Mouse (Mus musculus): ENCODE measurements around the gene Gm21969. TPM values are rescaled to one million over a fixed set of nuclear protein-coding genes. Genes with fewer than 3 reads are reported as not detected.

Gene Gm21969
- polyA plus RNA-seq, 3 experiments from 2014 or later = not detected

GRCm38 (mm10) chr4:139622373-139623282 lies 19.6 kb downstream of the Gm21969 start, which contains the start of gene Aldh4a1:
Gene Aldh4a1 (plus strand): TSS chr4:139622866.
- peak; percentile 99 for ATAC-seq

- no peak for ATAC-seq
These were observed 20.6 kb downstream of the Gm21969 start for GRCm38 (mm10) chr4:139623434-139624115.

DNA sequence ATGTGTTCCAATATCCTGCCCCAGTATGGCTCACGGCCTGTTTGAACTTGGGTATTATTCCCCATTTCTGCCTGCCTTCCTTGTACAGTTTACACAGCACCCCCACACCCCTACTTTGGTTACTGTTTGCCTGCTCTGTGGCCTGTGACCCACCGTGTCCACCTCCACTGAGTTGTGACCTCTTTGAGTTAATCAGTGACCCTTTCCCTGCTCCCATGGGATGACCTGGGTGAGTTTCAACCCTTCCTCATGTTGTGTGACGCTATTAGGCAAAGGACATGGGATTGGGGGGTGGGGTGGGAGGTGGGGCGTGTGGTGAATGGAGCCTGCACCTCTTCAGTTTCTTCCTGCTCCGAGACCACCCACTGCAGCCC lies 21.1 kb downstream of the Gm21969 start:
- ATAC-seq = no peak

DNA sequence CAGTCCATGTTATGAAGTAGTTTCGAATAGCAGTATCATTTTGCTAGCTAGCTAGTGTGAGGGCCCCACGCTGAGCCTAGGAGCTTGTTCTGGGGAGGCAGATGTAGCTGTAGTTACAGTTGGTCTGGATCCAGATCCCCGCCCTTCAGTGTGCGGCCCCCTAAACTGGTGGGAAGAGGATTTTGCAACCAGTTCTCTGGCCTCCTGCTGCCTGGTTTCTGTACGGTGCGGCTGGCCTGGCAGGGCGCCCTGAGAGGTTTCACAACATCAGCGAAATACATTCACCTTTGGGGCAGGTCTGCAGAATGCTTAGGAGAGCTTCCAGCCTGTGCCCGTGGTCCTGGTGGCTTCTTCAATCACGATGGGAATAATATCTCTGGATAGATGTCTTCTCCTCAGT lies 21.7 kb downstream of the Gm21969 start:
- no peak for ATAC-seq

GRCm38 (mm10) chr4:139627361-139627760 lies 24.4 kb downstream of the Gm21969 start:
- ATAC-seq = no peak

GRCm38 (mm10) chr4:139630171-139630570 lies 27.2 kb downstream of the Gm21969 start:
- no peak for ATAC-seq

GRCm38 (mm10) chr4:139631141-139631540 lies 28.2 kb downstream of the Gm21969 start:
- no peak for ATAC-seq

DNA sequence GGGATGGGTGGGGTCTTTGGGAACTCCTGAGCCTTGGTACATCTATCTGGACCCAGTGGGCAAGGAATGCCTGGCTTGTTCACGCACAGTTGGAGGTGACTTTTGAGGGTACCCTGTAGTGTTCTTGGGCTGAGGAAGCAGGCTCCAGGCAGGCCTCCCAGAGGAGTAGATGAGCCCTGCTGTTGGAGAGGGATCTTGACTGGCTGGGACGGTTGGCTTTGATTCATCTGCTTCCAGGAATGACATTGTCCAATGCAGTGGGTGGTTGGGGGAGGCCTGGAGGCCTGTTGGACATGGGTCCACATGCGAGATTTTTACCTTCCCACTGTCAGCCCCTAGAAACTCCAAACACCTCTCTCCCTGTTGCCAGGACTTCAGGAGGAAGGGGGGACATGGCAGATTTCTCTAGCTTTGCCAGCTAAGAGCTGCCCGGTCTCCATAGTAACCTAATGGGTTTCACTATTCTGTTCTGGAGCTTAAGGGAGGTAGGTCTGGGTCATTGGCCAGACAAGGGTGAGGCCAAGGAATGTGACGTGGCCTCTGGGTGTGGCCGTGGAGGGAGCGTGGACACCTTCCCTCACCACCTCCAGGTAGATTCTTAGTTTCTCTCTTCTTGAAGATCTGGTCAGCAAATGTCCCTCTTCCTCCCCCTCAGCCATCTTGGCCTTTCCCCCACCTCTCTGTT lies 28.7 kb downstream of the Gm21969 start:
- no peak for ATAC-seq

- ATAC-seq = no peak
These were observed 29.2 kb downstream of the Gm21969 start for GRCm38 (mm10) chr4:139632254-139632580.

GRCm38 (mm10) chr4:139636373-139636772 lies 33.4 kb downstream of the Gm21969 start:
- ATAC-seq = peak; percentile 56

GRCm38 (mm10) chr4:139637847-139638246 lies 34.9 kb downstream of the Gm21969 start:
- no peak for ATAC-seq

DNA sequence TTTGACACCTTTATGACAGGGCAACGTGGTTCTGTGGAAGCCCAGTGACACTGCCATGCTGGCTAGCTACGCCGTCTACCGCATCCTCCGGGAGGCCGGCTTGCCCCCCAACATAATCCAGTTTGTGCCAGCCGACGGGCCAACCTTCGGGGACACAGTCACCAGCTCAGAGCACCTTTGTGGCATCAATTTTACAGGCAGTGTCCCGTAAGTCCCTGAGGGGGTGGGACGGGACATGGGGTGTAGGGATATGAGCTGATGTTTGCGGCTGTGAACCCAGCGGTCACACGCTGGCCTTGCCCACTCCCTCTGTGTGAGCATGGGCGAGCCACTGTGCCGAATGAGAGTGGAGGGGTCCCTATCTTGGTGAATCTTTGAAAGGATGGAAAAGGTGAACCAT lies 35.4 kb downstream of the Gm21969 start:
- no peak for ATAC-seq

DNA sequence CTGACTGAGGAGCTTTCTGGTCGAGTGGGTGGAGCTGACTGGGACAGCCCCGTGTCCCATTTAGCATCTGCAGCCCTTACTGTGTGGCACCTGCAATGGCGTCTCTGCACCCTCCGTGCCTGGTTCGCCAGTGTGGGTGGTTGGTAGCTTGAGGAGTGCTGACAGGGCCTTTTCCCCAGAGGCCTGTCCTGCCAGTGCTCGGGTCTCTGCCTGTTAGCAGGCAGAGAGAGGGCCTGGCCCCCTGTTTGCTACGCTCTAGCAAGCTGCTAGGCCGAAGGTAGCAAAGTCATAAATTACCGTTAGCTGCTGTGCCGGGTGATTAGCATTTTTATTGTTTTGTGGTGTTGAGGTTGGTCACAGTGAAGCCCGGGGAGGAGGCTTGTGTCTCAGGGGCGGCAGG lies 36.8 kb downstream of the Gm21969 start:
- ATAC-seq = no peak

DNA sequence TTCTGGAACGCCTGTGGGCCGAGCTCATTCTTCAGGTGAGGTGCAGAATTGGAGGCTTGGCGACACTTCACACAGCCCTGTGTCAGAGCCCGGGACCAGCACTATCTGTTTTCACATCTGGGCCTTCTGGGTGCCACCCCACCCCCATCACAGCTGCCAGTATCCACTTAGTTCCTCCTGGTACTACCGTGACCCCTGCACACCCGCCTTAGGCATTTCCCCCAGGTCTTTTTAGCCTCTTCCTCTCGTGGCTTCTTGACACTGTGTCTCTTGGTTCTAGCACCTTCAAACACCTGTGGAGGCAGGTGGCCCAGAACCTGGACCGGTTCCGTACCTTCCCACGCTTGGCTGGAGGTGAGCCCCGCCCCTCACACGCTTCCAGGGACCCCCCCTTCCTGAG lies 37.3 kb downstream of the Gm21969 start:
- ATAC-seq = no peak

- no peak for ATAC-seq
These were observed 37.8 kb downstream of the Gm21969 start for GRCm38 (mm10) chr4:139640775-139641174.

GRCm38 (mm10) chr4:139641829-139642425 lies 38.9 kb downstream of the Gm21969 start:
- no peak for ATAC-seq

- no peak for ATAC-seq
These were observed 41.0 kb downstream of the Gm21969 start for GRCm38 (mm10) chr4:139643972-139644371.

- no peak for ATAC-seq
These were observed 43.9 kb downstream of the Gm21969 start for GRCm38 (mm10) chr4:139646916-139647315.

DNA sequence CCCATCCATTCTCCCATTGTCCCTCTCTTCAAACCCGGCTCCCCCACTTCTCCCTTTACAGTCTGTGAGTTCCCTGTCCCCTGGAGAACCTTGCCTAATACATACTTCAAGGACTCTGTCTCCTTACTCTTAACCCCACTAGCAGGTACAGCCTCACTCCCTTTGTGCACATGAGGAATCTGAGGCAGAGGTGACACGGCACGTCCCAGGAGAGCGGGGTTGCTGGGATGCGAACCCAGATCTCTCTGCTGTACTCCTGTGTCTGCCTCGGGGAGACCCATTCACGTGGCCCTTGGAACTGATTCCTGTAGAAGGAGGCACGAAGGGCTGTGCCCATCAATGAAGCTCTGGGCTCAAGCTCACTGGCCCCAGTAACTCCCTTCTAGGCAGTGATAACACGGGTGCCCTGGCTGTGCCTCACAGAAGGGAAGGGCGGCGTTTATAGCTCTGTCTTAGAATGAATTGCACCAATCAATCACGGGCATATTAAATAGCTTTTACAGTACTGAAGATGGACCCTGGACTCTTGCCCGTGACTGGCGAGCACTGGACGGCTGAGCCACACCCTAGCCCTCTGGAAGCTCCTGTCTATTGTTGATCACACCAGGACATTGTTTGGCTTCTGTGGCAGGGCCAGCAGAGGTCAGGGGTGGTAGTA lies 47.2 kb downstream of the Gm21969 start:
- ATAC-seq = no peak

- ATAC-seq = no peak
These were observed 47.9 kb downstream of the Gm21969 start for GRCm38 (mm10) chr4:139650907-139651306.

GRCm38 (mm10) chr4:139653238-139653637 lies 50.3 kb downstream of the Gm21969 start, which contains the start of gene Tas1r2:
Gene Tas1r2 (plus strand): TSS chr4:139653538.
- no peak for ATAC-seq

GRCm38 (mm10) chr4:139661897-139662296 lies 58.9 kb downstream of the Gm21969 start:
- no peak for ATAC-seq
